Mouse (Mus musculus): ENCODE results near the gene Fxyd6. TPM values are rescaled to one million over a fixed set of nuclear protein-coding genes. Genes with fewer than 3 reads are reported as not detected.

Gene Fxyd6
- polyA plus RNA-seq, 1 experiment from 2014 or later: 3.6 TPM

Other genes starting within 250 kb of the Fxyd6 start
- gene Scn4b, start 231.8 kb upstream of the Fxyd6 start, polyA plus RNA-seq (2015; fragmentation: Nextera tagmentation; extraction: Ambion mirVana): 8.0 and 9.1 TPM in 2 replicates
- 0.57 and 0.82 TPM in 2 replicates for gene BC049352, start 188.2 kb upstream of the Fxyd6 start, polyA plus RNA-seq (2015; fragmentation: Nextera tagmentation; extraction: Ambion mirVana)
- 3.6 and 4.9 TPM in 2 replicates for gene Tmprss4, start 166.1 kb upstream of the Fxyd6 start, polyA plus RNA-seq (2015; fragmentation: Nextera tagmentation; extraction: Ambion mirVana)
- 6.0 and 6.6 TPM in 2 replicates for gene Il10ra, start 101.0 kb upstream of the Fxyd6 start, polyA plus RNA-seq (2015; fragmentation: Nextera tagmentation; extraction: Ambion mirVana)
- 0.18 and 0.33 TPM in 2 replicates for gene Tmprss13, start 51.1 kb upstream of the Fxyd6 start, polyA plus RNA-seq (2015; fragmentation: Nextera tagmentation; extraction: Ambion mirVana)
- gene Fxyd2, start 29.5 kb downstream of the Fxyd6 start, polyA plus RNA-seq (2015; fragmentation: Nextera tagmentation; extraction: Ambion mirVana): 103 and 108 TPM in 2 replicates
- gene Dscaml1, start 56.4 kb downstream of the Fxyd6 start, polyA plus RNA-seq (2015; fragmentation: Nextera tagmentation; extraction: Ambion mirVana): 1.8 and 2.1 TPM in 2 replicates